Mouse (Mus musculus) limb, embryonic 13.5 days (tissue): ENCODE results near the gene Cth. TPM values are rescaled to one million over a fixed set of nuclear protein-coding genes. Genes with fewer than 3 reads are reported as not detected.

Experiments used
- ATAC-seq: fragments of 200-750 bp; cut with Nextera tagmentation; 2 replicates; pipeline ENCODE4 v1.8.0; 2017; ENCODE audit warnings: low read depth, moderate number of reproducible peaks, moderate TSS enrichment; ENCODE audit not compliant: low FRiP score
- H3K27ac ChIP-seq: fragments of 300-500 bp; sonication (generic); 2 replicates; pipeline ENCODE4 v1.5.1; 2015; ENCODE audit warnings: inconsistent platforms, mild to moderate bottlenecking, moderate library complexity
- H3K27me3 ChIP-seq: fragments of 300-500 bp; sonication (generic); 2 replicates; pipeline ENCODE4 v1.6.1; 2015; ENCODE audit warnings: mild to moderate bottlenecking, inconsistent platforms
- H3K36me3 ChIP-seq: fragments of 300-500 bp; sonication (generic); 2 replicates; pipeline ENCODE4 v1.6.1; 2015; ENCODE audit warnings: inconsistent platforms, mild to moderate bottlenecking, moderate library complexity
- H3K4me1 ChIP-seq: fragments of 300-500 bp; sonication (generic); 2 replicates; pipeline ENCODE4 v1.6.1; 2015; ENCODE audit warnings: inconsistent platforms
- H3K4me2 ChIP-seq: fragments of 300-500 bp; sonication (generic); replicated peaks from 2 replicates; pipeline ENCODE4 v1.6.1; 2015; ENCODE audit warnings: inconsistent platforms, mild to moderate bottlenecking, moderate library complexity
- H3K4me3 ChIP-seq: fragments of 300-500 bp; sonication (generic); 2 replicates; pipeline ENCODE4 v1.5.1; 2015; ENCODE audit warnings: moderate library complexity, mild to moderate bottlenecking, inconsistent platforms
- H3K9ac ChIP-seq: fragments of 300-500 bp; sonication (generic); 2 replicates; pipeline ENCODE4 v1.6.1; 2015; ENCODE audit warnings: mild to moderate bottlenecking, inconsistent platforms
- H3K9me3 ChIP-seq: fragments of 300-500 bp; sonication (generic); 2 replicates; pipeline ENCODE4 v1.6.1; 2016; ENCODE audit warnings: inconsistent platforms
- WGBS: fragments of 180-500 bp; shearing (Covaris S2); methylation state at CpG from one replicate; pipeline ENCODE4 v1.1.7; 2015; 5-methylcytosine and 5-hydroxymethylcytosine counted together
- polyA plus RNA-seq: library from polyadenylated mRNA; unstranded; fragments of >200 nt; fragmentation: Nextera tagmentation; extraction: Ambion mirVana; gene quantifications from 2 replicates; pipeline ENCODE4 v1.2.1, GENCODE M21; 2015

The Cth gene
- polyA plus RNA-seq, 1 experiment from 2014 or later: 14.2 TPM

DNA sequence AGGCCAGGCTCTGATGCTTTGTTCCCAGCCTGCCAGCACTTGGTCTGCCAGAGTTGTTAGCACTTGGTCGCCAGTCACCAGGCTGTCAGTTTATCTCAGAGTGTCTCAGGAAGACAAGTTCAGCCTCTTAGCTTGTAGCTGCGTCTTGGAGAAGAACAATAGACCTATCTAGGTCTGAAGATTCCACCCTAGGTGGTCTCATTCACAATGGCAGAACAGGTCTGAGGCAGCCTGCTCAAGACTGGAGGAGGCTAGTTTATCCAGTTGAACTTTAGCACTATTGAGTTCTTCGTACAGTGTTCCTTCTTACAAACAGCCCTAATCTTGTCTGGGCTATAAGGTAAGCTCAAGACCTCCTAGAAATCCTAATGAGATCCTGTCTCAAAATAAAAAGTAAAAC lies 7.2 kb upstream of the Cth start:
- no peak overlapping the region for H3K9ac ChIP-seq
- no peak overlapping the region for H3K4me2 ChIP-seq
- H3K4me1 ChIP-seq: no peaks in the 10 kb centered on the region
- no peak overlapping the region for H3K27ac ChIP-seq
- no peak overlapping the region for H3K4me3 ChIP-seq
- no peaks in the 10 kb centered on the region for H3K9me3 ChIP-seq
- H3K36me3 ChIP-seq: no peaks in the 10 kb centered on the region
- no peak for ATAC-seq
- no peaks in the 10 kb centered on the region for H3K27me3 ChIP-seq
- 57% methylated on average over 3 of the region's 3 CpGs for WGBS

DNA sequence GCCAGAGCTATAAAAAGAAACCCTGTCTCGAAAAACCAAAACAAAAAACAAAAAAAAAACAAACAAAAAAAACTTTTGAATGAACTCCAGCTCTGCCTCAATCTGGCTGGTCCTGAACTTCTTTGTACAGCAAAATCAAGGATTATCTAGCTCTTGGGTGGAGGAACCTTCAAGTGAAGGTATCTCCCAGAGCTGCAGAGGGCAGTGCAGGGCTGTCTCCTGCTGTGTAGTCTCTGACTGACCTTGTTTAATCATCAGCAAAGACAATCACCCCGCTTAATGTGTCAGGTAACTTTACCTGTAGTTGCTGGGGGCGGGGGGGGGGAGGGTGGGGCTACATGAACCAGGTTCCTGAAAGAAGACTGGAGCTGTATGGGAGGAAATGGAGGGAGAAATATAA lies 6.7 kb upstream of the Cth start:
- Histone ChIP-seq H3K4me1 (no peaks in the 10 kb centered on the region), H3K4me2 (no peak overlapping the region), H3K27me3 (no peaks in the 10 kb centered on the region), H3K36me3 (no peaks in the 10 kb centered on the region), H3K9me3 (no peaks in the 10 kb centered on the region), H3K9ac (no peak overlapping the region), H3K27ac (no peak overlapping the region), H3K4me3 (no peak overlapping the region)
- no peak for ATAC-seq
- WGBS: 48% methylated on average over 3 of the region's 3 CpGs

DNA sequence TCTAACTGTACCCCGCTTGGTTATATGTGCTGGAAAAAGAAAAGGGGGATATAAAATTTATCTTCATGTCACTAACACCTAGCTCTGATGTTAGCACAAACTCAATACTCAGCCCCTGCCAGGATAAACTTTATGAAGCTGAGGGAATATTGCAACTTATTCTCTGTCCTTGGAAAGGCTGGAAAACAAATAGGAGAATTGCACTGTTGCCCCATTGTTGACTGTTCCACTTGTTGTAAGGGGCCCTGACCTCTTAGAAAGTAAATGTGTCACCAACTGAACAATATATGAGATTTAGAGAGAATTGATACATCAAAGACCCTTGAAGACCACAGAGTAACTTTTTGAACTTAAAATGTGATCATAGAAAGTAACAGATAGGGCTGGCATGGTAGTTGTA lies 4.5 kb upstream of the Cth start:
- WGBS: 83% methylated on average over 1 of the region's 1 CpGs
- no peak overlapping the region for H3K9ac ChIP-seq
- H3K27me3 ChIP-seq: no peaks in the 10 kb centered on the region
- H3K4me1 ChIP-seq: peaks cover under 1% of the 10 kb centered on the region; the same call in 1 of the 2 replicates
- H3K4me2 ChIP-seq: no peak overlapping the region
- H3K9me3 ChIP-seq: no peaks in the 10 kb centered on the region
- H3K36me3 ChIP-seq: no peaks in the 10 kb centered on the region
- ATAC-seq: no peak
- H3K27ac ChIP-seq: no peak overlapping the region
- no peak overlapping the region for H3K4me3 ChIP-seq

DNA sequence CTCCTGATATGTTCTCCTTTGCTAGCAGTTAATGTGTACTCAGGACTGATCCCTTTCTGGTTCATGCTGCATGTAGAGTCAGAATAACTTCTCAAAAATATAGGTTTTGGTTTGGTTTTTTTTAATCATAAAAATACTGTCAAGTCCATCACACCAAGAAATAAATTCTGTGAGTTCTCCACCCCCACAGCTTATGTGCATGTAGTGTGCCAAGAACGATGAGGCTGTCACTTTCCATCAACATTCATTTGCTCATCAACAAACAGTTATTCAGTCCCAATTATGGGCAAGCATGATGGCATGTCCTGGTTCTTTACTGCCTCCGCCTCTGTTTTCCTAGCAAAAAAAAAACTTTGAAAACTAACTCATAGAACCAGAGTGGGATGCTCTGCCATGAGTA lies 3.9 kb upstream of the Cth start:
- ATAC-seq: no peak
- WGBS: 82% methylated on average over 2 of the region's 2 CpGs

DNA sequence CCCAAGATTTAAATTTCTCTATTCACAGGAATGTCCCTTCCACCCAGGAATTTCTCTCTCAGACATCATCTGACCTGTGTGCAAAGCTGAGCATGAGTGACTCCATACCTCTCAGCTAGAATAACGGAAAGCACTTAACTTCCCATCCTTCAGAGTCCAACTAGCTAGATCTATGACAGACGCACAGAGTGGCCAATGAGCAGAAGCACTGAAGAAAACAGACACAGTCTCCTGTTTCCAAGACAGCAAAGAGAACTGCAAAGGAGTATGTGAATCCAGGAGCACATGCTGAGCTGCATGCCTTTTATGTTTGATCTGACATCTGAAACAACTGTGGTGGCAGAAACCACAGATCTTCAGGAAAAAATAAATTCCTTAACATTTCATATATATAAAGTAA lies 1.9 kb upstream of the Cth start:
- H3K27ac ChIP-seq: no peak overlapping the region
- H3K4me1 ChIP-seq: peaks cover 4% of the 10 kb centered on the region; the same call in 1 of the 2 replicates
- ATAC-seq: no peak
- H3K9me3 ChIP-seq: no peaks in the 10 kb centered on the region
- no peak overlapping the region for H3K4me3 ChIP-seq
- no peak overlapping the region for H3K4me2 ChIP-seq
- H3K27me3 ChIP-seq: no peaks in the 10 kb centered on the region
- 57% methylated on average over 2 of the region's 2 CpGs for WGBS
- no peak overlapping the region for H3K9ac ChIP-seq
- H3K36me3 ChIP-seq: no peaks in the 10 kb centered on the region

More for the DNA sequence above, 3.9 kb upstream of the Cth start:
- no peak overlapping the region for H3K4me3 ChIP-seq
- no peaks in the 10 kb centered on the region for H3K36me3 ChIP-seq
- peaks cover 4% of the 10 kb centered on the region; the same call in 1 of the 2 replicates for H3K4me1 ChIP-seq
- no peak overlapping the region for H3K4me2 ChIP-seq
- H3K27ac ChIP-seq: no peak overlapping the region
- no peaks in the 10 kb centered on the region for H3K9me3 ChIP-seq
- no peak overlapping the region for H3K9ac ChIP-seq
- H3K27me3 ChIP-seq: no peaks in the 10 kb centered on the region

DNA sequence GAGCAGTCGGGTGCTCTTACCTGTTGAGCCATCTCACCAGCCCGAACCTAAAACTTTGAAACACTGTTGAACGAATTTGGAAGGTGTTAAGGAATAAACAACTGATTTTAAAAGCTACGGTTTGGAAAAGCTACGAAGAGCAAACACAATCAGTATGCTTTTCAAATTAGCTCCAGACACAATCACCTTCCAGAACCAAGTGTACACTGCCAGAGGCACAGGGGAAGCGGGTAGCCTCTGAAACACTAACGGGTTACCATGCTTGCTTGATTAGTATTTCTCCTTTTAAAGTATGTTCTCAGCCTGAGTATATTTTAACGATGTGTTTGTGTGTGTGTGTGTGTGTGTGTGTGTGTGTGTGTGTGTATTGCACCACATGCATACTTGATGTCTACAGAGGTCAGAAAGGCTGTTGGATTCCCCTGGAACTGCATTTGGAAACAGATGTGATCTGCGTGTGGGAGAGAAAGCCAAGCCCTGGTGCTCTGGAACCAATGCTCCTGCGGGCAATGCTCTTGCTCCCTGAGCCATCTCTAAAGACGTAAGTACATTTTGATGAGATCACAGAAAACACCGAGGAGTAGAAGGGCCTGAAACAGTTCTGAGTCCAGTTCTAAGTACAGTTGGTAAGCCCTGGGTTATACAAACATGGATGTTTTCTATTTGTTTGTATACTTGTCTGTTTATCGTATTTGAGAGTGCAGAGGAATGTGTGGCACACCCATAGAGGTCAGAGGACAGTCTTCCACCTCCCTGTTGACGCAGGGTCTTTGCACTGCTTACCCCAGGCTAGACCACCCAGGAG lies 1.0 kb upstream of the Cth start:
- no peaks in the 10 kb centered on the region for H3K9me3 ChIP-seq
- no peak overlapping the region for H3K4me3 ChIP-seq
- no peaks in the 10 kb centered on the region for H3K27me3 ChIP-seq
- ATAC-seq: no peak
- no peak overlapping the region for H3K27ac ChIP-seq
- no peak overlapping the region for H3K9ac ChIP-seq
- H3K36me3 ChIP-seq: no peaks in the 10 kb centered on the region
- H3K4me1 ChIP-seq: peaks cover 4% of the 10 kb centered on the region; the same call in 1 of the 2 replicates
- no peak overlapping the region for H3K4me2 ChIP-seq
- WGBS: 56% methylated on average over 14 of the region's 14 CpGs

DNA sequence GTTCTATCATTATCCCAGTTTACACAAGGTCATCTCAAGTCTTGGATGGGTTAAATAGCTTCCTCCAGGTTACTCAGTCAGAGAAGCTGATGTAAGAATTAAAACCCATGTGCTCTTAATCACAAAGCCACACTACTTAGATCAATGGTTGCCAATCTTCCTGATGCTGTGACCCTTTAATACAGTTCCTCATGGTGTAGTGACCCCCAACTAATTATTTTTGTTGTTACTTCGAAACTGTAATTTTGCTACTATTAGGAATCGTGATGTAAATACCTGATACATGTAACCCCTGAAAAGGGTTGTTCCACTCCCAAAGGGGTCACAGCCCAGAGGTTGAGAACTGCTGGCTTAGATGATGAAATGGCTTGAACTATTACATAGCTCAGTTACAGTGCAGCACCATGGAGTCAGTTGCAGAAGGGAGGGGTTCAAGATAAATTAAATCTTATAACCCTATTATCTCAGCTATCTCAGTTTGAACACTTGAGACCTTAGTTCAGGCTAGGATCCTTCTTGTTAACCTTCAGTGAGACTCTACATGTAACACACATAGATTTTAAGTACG lies 1.5 kb downstream of the Cth start:
- H3K9me3 ChIP-seq: no peaks in the 10 kb centered on the region
- H3K36me3 ChIP-seq: no peaks in the 10 kb centered on the region
- H3K4me2 ChIP-seq: no peak overlapping the region; the same call in 1 of the 2 replicates
- H3K4me1 ChIP-seq: peaks cover 4% of the 10 kb centered on the region; the same call in 1 of the 2 replicates
- ATAC-seq: no peak
- no peaks in the 10 kb centered on the region for H3K27me3 ChIP-seq
- no peak overlapping the region for H3K9ac ChIP-seq
- H3K27ac ChIP-seq: no peak overlapping the region
- 83% methylated on average over 3 of the region's 3 CpGs for WGBS
- H3K4me3 ChIP-seq: no peak overlapping the region

DNA sequence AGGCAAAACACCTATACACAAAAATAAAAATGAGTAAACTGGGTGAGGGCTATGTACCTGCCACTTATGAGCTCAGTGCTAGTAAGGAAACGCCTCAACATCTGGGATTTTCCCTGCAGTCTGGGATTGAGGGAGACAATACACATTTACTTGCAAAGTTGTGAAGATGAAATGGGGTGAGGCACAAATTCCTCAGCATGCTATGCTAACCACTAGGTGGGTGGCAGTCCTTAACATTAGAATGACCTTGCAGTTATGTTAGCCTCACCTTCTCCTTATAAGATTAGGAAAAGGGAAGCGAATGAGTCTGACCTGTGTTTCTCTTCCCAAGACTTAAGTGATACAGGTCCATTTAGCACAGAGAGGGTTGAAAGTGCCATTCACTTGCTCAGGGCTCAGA lies 3.5 kb downstream of the Cth start:
- no peaks in the 10 kb centered on the region for H3K27me3 ChIP-seq
- H3K9me3 ChIP-seq: no peaks in the 10 kb centered on the region
- no peak for ATAC-seq
- H3K4me2 ChIP-seq: no peak overlapping the region
- no peak overlapping the region for H3K27ac ChIP-seq
- peaks cover 4% of the 10 kb centered on the region; the same call in 1 of the 2 replicates for H3K4me1 ChIP-seq
- H3K36me3 ChIP-seq: no peaks in the 10 kb centered on the region
- 83% methylated on average over 2 of the region's 2 CpGs for WGBS
- H3K4me3 ChIP-seq: no peak overlapping the region
- no peak overlapping the region for H3K9ac ChIP-seq

DNA sequence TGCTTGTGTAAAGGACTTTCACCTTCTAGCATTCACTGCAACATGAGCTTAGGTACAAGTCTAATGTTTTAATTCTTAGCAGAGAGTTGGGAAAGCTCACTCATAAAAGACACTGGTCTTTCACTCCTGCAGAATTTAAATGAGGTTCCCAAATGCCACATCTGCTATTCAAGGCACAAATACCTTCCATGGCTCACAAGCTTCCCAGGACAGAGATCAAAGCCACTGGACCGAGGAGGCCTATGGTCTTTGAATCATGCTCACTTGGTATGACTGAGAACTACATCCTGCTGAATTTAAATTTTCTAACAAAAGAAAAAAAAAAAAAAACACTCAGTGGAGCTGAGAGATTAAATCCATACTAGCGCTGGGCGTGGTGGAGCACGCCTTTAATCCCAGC lies 8.5 kb downstream of the Cth start:
- no peak for ATAC-seq
- H3K36me3 ChIP-seq: no peaks in the 10 kb centered on the region; the same call in 1 of the 2 replicates
- H3K27ac ChIP-seq: no peak overlapping the region
- WGBS: 89% methylated on average over 4 of the region's 4 CpGs
- H3K4me2 ChIP-seq: no peak overlapping the region
- no peak overlapping the region for H3K4me3 ChIP-seq
- H3K4me1 ChIP-seq: no peaks in the 10 kb centered on the region
- no peaks in the 10 kb centered on the region for H3K27me3 ChIP-seq
- no peak overlapping the region for H3K9ac ChIP-seq
- H3K9me3 ChIP-seq: no peaks in the 10 kb centered on the region

DNA sequence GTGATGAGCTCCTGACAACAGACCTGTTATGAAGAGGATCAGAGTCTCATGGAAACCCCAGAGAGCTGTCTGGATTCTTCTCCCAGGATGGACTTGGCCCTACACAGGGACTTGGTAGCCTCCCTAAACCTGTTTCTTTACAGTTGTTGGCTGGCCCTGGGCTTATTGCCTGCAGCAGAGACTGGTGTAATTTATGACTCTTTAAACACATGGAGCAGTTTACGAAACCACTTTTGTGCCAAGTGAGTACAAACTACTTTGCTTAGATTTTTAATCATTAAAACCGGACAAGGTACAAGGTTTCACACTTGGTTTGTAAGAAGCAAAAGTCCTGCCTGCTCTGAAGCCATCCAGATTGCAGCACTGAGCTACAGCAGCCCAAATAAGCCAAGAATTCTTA lies 12.7 kb downstream of the Cth start:
- no peaks in the 10 kb centered on the region; the same call in 1 of the 2 replicates for H3K36me3 ChIP-seq
- no peaks in the 10 kb centered on the region for H3K9me3 ChIP-seq
- ATAC-seq: no peak
- H3K4me1 ChIP-seq: no peaks in the 10 kb centered on the region
- no peak overlapping the region for H3K27ac ChIP-seq
- WGBS: 66% methylated on average over 2 of the region's 2 CpGs
- H3K4me2 ChIP-seq: no peak overlapping the region
- H3K4me3 ChIP-seq: no peak overlapping the region
- no peak overlapping the region for H3K9ac ChIP-seq
- no peaks in the 10 kb centered on the region for H3K27me3 ChIP-seq

DNA sequence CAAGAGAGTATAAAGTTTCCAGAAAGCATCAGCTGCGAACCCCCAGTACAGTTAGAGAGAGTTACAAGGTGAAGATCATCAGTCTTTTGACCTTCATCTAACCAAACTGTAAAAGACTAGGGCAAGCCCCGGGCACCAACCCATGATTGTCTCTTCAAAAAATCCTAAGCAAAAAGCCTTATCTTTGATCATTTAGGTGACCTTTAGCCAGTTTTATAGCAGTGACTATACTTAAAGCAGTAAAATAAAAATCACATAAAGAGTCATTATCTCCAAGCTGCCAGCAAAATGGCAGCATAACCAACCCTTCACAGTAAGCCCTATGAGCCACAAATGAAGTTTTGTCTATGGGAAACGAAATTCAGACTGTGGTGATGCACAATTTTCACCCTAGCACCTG lies 14.6 kb downstream of the Cth start:
- Histone ChIP-seq H3K27me3 (no peaks in the 10 kb centered on the region), H3K4me2 (no peak overlapping the region), H3K4me3 (no peak overlapping the region), H3K36me3 (peaks cover 5% of the 10 kb centered on the region; the same call in 1 of the 2 replicates), H3K4me1 (no peaks in the 10 kb centered on the region), H3K27ac (no peak overlapping the region), H3K9me3 (no peaks in the 10 kb centered on the region), H3K9ac (no peak overlapping the region)
- 74% methylated on average over 3 of the region's 3 CpGs for WGBS
- no peak for ATAC-seq

DNA sequence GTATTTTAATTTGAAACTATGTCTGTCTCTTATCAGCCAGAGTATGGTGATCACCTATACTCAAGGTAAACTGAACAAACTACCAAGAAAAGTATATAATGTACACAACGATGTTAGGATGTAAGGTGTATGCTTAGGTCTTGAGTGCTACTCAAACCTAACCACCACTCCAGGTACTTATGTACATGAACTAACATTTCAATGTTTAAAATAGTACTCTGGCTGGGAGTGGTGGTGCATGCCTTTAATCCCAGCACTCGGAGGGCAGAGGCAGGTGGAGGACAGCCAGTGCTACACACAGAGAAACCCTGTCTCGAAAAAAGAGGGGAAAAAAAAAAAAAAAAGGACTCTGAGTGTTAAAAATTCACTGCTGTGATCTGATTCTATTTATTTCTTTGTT lies 16.7 kb downstream of the Cth start:
- WGBS: 87% methylated on average over 3 of the region's 3 CpGs
- Histone ChIP-seq H3K27ac (no peak overlapping the region), H3K36me3 (peaks cover 9% of the 10 kb centered on the region; the same call in 1 of the 2 replicates), H3K9ac (no peak overlapping the region), H3K4me3 (no peak overlapping the region), H3K27me3 (no peaks in the 10 kb centered on the region), H3K9me3 (no peaks in the 10 kb centered on the region), H3K4me1 (no peaks in the 10 kb centered on the region), H3K4me2 (no peak overlapping the region)
- no peak for ATAC-seq
